Mouse (Mus musculus): ENCODE measurements at regions not wholly inside any gene's neighbourhood (a gene's known extent, or its start where the extent isn't known, plus 50 kb on each side); places are given as distances from the start of the nearest gene placed in this dataset.

DNA sequence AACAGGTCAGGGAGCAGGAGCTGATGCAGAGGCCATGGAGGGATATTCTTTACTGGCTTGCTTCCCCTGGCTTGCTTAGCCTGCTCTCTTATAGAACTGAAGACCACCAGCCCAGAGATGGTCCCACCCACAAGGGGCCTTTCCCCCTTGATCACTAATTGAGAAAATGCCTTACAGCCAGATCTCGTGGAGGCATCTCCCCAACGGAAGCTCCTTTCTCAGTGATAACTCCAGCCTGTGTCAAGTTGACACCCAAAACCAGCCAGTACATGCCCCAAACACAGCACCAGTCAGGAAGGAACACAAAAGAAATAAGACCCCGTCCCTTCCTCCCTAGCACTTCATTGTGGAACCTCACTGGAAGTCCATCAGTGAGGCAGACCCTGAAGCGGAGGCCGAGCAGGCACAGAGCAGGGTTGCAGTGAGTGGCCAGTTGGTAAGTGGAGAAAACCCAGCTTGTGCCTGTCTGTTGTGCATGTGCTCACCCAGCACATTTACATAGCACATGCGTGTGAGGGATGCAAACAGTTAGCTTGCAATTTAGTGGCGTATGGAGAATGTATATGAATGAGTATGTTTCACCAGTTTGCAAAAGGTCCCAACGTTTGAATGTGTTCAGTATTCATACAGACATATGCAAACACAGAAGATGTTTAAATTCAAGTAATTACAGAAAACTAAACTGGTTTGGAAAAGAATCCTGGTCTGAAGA lies 114.5 kb upstream of the Tspan2 start:
- H3K9ac ChIP-seq (replicated peaks): no peak overlapping the region
- H3K4me1 ChIP-seq: no peaks in the 10 kb centered on the region
- no peak overlapping the region for H3K27ac ChIP-seq (replicated peaks)
- no peaks in the 10 kb centered on the region for H3K9me3 ChIP-seq (replicated peaks)
- no peak for ATAC-seq (ENCODE audit: low FRiP score)
- no peaks in the 10 kb centered on the region for H3K27me3 ChIP-seq (replicated peaks)
- WGBS: 82% methylated on average over 8 of the region's 8 CpGs
- no peak overlapping the region for H3K4me3 ChIP-seq (replicated peaks)
- no peak overlapping the region for H3K4me2 ChIP-seq
- no peaks in the 10 kb centered on the region for H3K36me3 ChIP-seq

DNA sequence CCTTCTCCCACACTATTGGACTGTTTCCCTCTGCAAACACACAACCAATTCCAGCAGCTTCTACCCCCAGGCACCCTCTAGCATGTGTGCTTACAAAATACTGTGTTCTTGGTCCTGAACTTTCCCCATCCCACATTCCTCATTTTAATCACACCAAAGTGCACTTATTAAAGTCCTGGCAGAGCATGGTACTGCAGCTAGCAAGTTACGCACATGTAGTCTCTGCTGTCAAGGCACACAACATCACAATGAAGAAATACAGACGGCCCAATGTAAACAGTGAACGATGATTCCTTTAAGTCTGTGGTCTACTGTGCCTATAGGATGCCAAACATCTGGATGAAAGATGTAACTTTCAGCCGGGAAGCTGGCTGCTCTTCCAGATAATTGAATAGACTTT lies 98.3 kb upstream of the Tspan2 start:
- WGBS: 84% methylated on average over 4 of the region's 4 CpGs
- H3K27ac ChIP-seq (replicated peaks): no peak overlapping the region
- H3K9ac ChIP-seq (replicated peaks): no peak overlapping the region
- H3K36me3 ChIP-seq: no peaks in the 10 kb centered on the region
- H3K4me1 ChIP-seq: no peaks in the 10 kb centered on the region
- no peaks in the 10 kb centered on the region for H3K27me3 ChIP-seq (replicated peaks)
- no peak overlapping the region for H3K4me3 ChIP-seq (replicated peaks)
- ATAC-seq (ENCODE audit: low FRiP score): no peak
- H3K9me3 ChIP-seq (replicated peaks): no peaks in the 10 kb centered on the region
- H3K4me2 ChIP-seq: no peak overlapping the region

DNA sequence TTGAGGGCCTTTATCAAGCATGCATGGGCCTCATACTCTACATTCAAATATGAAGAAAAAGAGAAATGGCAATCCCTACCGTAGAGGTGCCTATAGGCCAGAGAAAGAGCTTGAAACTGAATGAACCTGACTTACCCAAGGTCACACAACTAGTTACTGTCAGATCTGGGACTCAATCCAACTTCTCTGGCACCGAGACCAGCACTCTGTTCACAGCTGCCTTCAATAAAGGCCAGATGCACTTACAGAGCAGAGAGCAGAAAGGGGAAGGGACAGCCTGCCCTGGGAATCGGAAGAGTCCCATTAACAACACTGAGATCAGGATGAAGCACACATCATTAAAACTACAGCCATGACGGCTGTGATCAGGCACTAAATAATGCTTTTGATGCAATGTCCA lies 97.7 kb upstream of the Tspan2 start:
- H3K4me1 ChIP-seq: no peaks in the 10 kb centered on the region
- H3K27ac ChIP-seq (replicated peaks): no peak overlapping the region
- H3K9ac ChIP-seq (replicated peaks): no peak overlapping the region
- no peak overlapping the region for H3K4me3 ChIP-seq (replicated peaks)
- no peak overlapping the region for H3K4me2 ChIP-seq
- H3K36me3 ChIP-seq: no peaks in the 10 kb centered on the region
- H3K9me3 ChIP-seq (replicated peaks): no peaks in the 10 kb centered on the region
- ATAC-seq (ENCODE audit: low FRiP score): no peak
- WGBS: 77% methylated on average over 4 of the region's 4 CpGs
- H3K27me3 ChIP-seq (replicated peaks): no peaks in the 10 kb centered on the region

DNA sequence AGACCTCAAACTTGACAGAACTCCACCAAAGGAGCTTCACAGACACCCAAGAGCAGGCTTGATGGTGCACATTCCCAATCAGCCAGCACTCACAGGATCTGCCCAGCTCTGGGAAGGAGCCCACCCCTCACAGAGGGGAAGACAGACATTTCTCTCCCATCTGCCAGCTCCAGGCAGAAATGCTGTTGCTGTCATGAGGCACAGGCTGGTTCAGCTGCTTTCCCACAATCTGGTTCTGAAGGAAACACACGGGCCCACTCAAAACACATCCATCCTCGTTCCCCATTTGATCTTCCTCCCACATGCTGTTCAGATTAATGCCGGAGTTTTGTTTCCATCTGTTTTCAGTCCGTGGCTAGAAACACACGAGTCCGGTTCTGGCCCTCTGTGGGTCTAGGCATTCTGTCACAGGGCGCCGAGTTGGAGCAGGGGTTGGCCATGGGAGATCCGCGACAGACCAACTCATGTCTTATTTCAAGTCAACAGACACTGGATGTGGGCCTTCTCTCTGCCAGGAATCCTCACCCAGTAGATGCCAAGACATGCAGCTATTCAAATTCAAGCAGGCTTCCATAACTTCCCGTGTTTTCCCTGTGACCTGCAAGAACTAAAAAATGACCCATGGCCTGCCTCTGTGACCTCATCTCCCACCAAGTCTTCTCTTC lies 89.9 kb upstream of the Tspan2 start:
- H3K27ac ChIP-seq (replicated peaks): no peak overlapping the region
- WGBS: 85% methylated on average over 11 of the region's 11 CpGs
- no peak overlapping the region for H3K9ac ChIP-seq (replicated peaks)
- H3K4me2 ChIP-seq: no peak overlapping the region
- no peaks in the 10 kb centered on the region for H3K36me3 ChIP-seq
- H3K4me3 ChIP-seq (replicated peaks): no peak overlapping the region
- H3K4me1 ChIP-seq: no peaks in the 10 kb centered on the region
- H3K9me3 ChIP-seq (replicated peaks): no peaks in the 10 kb centered on the region
- H3K27me3 ChIP-seq (replicated peaks): no peaks in the 10 kb centered on the region
- ATAC-seq (ENCODE audit: low FRiP score): no peak

DNA sequence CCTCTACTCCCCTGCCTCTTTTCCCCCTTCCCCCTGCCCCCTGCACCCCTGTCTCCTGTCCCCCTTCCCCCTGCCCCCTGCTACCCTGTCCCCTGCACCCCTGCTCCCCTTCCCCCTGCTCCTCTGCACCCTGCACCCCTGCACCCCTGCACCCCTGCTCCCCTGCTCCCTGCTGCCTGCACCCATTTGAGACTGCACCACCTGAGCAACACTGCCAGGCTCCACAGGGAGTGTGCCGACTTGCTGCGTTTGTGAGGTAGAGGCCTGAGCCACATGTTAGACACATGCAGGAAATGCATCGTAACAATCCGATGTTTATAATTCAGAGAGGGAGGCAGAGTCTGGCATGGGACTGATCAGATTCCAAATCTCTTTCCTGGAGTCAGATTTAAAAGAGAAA lies 85.9 kb upstream of the Tspan2 start:
- Histone ChIP-seq H3K4me2 (no peak overlapping the region), H3K4me1 (no peaks in the 10 kb centered on the region), H3K9me3 (replicated peaks) (no peaks in the 10 kb centered on the region), H3K27me3 (replicated peaks) (no peaks in the 10 kb centered on the region), H3K27ac (replicated peaks) (no peak overlapping the region), H3K4me3 (replicated peaks) (no peak overlapping the region), H3K9ac (replicated peaks) (no peak overlapping the region), H3K36me3 (no peaks in the 10 kb centered on the region)
- 77% methylated on average over 4 of the region's 4 CpGs for WGBS
- no peak for ATAC-seq (ENCODE audit: low FRiP score)

DNA sequence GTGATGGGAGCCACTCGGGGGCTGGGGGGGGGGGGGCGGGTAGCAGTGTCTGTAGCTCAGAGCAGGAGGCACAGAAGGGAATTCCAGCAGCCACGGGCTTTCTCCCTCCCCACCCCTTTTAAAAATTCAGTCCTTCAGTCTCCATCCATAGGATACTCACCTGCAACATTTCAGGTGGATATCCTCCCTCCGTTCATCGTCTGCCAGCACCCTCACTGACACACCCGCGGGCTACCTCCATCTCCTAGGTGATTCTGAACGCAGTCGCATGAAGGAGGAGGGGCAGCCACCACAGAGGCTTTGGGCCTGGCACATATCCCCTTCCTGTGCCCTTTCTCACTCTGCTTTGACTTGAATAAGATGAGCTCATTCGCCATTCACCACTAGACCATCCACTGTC lies 79.4 kb upstream of the Tspan2 start:
- no peaks in the 10 kb centered on the region for H3K9me3 ChIP-seq (replicated peaks)
- no peak overlapping the region for H3K4me2 ChIP-seq
- H3K27me3 ChIP-seq (replicated peaks): no peaks in the 10 kb centered on the region
- H3K4me3 ChIP-seq (replicated peaks): no peak overlapping the region
- no peak for ATAC-seq (ENCODE audit: low FRiP score)
- WGBS: 85% methylated on average over 10 of the region's 10 CpGs
- no peaks in the 10 kb centered on the region for H3K36me3 ChIP-seq
- no peak overlapping the region for H3K27ac ChIP-seq (replicated peaks)
- no peaks in the 10 kb centered on the region for H3K4me1 ChIP-seq
- no peak overlapping the region for H3K9ac ChIP-seq (replicated peaks)

DNA sequence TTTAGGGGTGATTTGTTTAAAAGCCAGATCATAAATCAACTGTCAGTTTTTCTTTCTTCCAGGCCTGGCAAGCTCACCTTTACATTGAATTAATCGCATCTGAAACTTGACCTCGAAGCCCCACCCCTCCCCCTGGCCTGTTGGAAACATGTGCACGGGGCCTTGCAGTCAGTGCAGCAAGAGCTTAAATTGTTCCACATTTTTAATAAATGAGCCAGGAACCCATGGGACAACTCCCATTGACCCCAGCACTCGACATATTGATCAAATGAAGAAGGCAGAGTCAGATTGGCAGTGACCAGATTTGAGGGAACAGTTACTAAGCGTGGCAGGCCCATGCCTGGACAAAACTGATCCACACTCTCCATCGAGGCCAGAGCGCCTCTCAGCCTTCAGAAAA lies 77.2 kb upstream of the Tspan2 start:
- Histone ChIP-seq H3K9ac (replicated peaks) (no peak overlapping the region), H3K9me3 (replicated peaks) (no peaks in the 10 kb centered on the region), H3K27ac (replicated peaks) (no peak overlapping the region), H3K36me3 (no peaks in the 10 kb centered on the region), H3K4me1 (no peaks in the 10 kb centered on the region), H3K27me3 (replicated peaks) (no peaks in the 10 kb centered on the region), H3K4me3 (replicated peaks) (no peak overlapping the region), H3K4me2 (no peak overlapping the region)
- 70% methylated on average over 7 of the region's 7 CpGs for WGBS
- ATAC-seq (ENCODE audit: low FRiP score): no peak

DNA sequence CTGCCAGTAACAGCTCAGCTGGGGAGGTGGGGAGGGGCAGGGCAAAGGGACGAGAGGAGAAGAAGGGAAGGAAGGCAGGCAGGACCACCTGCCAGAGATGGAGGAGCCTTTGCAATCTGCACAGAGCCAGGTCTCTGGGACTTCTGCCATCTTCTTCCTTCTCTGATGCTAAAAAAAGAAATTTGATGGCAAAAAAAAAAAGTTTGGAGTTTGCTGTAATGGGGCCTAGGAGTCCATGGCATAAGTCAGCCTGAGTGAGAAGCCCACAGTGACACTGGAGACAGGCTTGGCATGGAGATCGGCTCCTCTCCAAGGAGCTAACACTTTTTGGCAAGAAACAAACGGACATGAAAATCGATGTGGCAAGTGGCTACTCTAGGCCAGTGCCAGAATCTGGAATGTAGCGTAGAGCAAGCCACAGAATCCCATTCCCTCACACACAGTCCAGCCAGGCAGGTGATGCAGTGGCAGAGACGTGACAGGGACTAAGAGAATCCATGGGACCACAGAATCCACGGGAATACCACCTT lies 76.7 kb upstream of the Tspan2 start:
- no peaks in the 10 kb centered on the region for H3K36me3 ChIP-seq
- no peak overlapping the region for H3K27ac ChIP-seq (replicated peaks)
- ATAC-seq (ENCODE audit: low FRiP score): no peak
- H3K9me3 ChIP-seq (replicated peaks): no peaks in the 10 kb centered on the region
- H3K4me1 ChIP-seq: no peaks in the 10 kb centered on the region
- no peak overlapping the region for H3K4me3 ChIP-seq (replicated peaks)
- no peak overlapping the region for H3K4me2 ChIP-seq
- 80% methylated on average over 7 of the region's 7 CpGs for WGBS
- H3K27me3 ChIP-seq (replicated peaks): no peaks in the 10 kb centered on the region
- no peak overlapping the region for H3K9ac ChIP-seq (replicated peaks)

DNA sequence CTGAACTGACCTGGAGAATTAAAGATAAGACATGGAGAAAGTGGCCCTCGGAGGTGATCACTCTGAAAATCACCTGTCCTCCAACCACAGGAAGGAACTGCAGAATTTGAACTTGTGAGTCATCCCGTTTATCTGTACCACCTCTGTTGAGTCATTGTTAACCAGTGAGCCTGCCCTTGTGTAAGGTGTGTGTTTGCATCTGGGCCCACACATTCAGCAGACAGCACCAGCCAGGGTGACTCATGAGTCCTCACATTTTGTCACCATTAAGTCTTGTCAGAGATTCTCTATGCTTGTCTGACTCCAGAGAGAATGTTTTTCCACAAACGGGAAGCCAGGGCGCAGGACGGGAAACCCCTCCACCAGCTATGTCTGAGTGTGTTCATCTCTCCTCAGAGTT lies 75.0 kb upstream of the Tspan2 start:
- WGBS: 90% methylated on average over 5 of the region's 5 CpGs
- no peak overlapping the region for H3K9ac ChIP-seq (replicated peaks)

DNA sequence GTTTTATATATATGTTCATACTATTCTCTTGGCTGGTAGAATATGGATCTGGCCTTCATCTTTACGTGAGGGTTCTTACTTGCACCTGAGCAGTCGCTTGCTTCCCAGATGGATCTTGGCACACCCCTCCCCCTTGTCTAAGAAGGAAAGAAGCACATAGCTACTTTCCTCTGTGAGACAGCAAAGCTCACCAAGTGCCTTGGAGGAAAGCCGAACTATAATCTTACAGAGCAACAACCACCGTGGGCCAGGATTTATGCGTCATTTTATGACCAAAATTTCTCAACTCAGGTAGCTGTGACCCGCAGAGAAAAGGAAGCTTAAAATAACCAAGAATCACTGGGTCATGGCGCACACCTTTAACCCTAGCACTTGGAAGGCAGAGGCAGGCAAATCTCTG lies 73.0 kb upstream of the Tspan2 start:
- ATAC-seq (ENCODE audit: low FRiP score): no peak
- WGBS: 96% methylated on average over 7 of the region's 7 CpGs
- Histone ChIP-seq H3K27me3 (replicated peaks) (no peaks in the 10 kb centered on the region), H3K9me3 (replicated peaks) (no peaks in the 10 kb centered on the region), H3K9ac (replicated peaks) (no peak overlapping the region), H3K4me2 (no peak overlapping the region), H3K27ac (replicated peaks) (no peak overlapping the region), H3K4me3 (replicated peaks) (no peak overlapping the region), H3K4me1 (no peaks in the 10 kb centered on the region), H3K36me3 (no peaks in the 10 kb centered on the region)

More for the DNA sequence above, 75.0 kb upstream of the Tspan2 start:
- ATAC-seq (ENCODE audit: low FRiP score): no peak
- H3K4me1 ChIP-seq: no peaks in the 10 kb centered on the region
- H3K9me3 ChIP-seq (replicated peaks): no peaks in the 10 kb centered on the region
- no peak overlapping the region for H3K27ac ChIP-seq (replicated peaks)
- H3K36me3 ChIP-seq: no peaks in the 10 kb centered on the region
- H3K4me2 ChIP-seq: no peak overlapping the region
- no peaks in the 10 kb centered on the region for H3K27me3 ChIP-seq (replicated peaks)
- H3K4me3 ChIP-seq (replicated peaks): no peak overlapping the region

DNA sequence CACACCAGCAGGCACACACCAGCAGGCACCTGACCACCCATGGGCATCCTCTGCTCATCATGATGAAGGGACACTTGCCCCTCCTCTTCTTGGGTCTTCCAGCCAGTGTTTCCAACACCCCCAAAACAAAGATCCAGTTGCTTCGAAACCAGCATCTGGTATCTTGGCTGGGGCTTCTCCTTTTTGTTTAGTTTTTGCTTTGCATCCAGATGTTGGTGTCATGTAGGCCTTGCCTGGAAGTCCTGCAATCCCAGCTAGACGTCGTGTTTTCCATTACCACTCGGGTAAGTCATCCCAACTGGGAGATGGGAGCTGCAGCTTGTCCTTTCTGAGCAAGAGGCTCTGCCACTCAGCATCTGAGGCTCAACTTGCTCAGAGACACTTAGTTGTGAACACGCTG lies 70.6 kb upstream of the Tspan2 start:
- no peak for ATAC-seq (ENCODE audit: low FRiP score)
- Histone ChIP-seq H3K4me1 (no peaks in the 10 kb centered on the region), H3K9me3 (replicated peaks) (no peaks in the 10 kb centered on the region), H3K27me3 (replicated peaks) (no peaks in the 10 kb centered on the region), H3K4me3 (replicated peaks) (no peak overlapping the region), H3K9ac (replicated peaks) (no peak overlapping the region), H3K27ac (replicated peaks) (no peak overlapping the region), H3K4me2 (no peak overlapping the region), H3K36me3 (no peaks in the 10 kb centered on the region)
- WGBS: 85% methylated on average over 5 of the region's 5 CpGs

DNA sequence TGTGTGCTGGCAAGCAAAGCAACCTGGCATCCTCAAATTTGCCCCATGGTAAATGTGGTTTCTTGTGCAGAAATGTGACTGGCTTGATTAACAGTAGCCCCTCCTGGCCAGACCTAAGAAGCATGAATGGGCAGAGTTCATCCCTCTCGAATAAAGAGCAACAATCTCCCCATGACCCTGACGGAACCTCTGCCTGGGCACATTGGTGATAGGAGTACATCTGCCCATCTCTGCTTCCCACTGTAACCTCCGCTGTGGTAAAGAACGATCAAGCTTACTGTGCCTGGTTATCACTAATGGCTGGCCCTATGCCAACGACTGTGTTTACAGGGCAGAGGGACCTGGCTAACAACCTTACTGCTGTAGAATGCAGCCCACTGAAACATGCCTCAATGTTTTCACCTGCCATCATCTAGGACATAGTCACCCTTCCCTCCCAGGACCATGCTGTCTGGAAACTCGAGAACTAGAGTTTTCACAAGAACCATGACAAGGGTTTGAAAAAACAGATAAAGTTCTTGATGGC lies 69.6 kb upstream of the Tspan2 start:
- 79% methylated on average over 6 of the region's 6 CpGs for WGBS
- Histone ChIP-seq H3K27ac (replicated peaks) (no peak overlapping the region), H3K4me2 (no peak overlapping the region), H3K9ac (replicated peaks) (no peak overlapping the region), H3K4me3 (replicated peaks) (no peak overlapping the region), H3K9me3 (replicated peaks) (no peaks in the 10 kb centered on the region), H3K36me3 (no peaks in the 10 kb centered on the region), H3K4me1 (no peaks in the 10 kb centered on the region), H3K27me3 (replicated peaks) (no peaks in the 10 kb centered on the region)
- no peak for ATAC-seq (ENCODE audit: low FRiP score)

All from neural tube, embryonic 15.5 days (tissue).